Comparison of ENCODE assay signal across 8 mouse cellular contexts in genomic region chr2:26446671-26447070, GRCm38 (mm10). TPM values are rescaled to one million over a fixed set of nuclear protein-coding genes. Genes with fewer than 3 reads are reported as not detected.
A peak's percentile ranks its signal among the peaks of the same experiment; 100 is the strongest.
DNase-seq lines count a peak whose midpoint lies in the region; ATAC-seq and TF ChIP-seq lines count a peak whose summit lies in the region.

No protein-coding gene starts in this region.

- TF ChIP-seq CTCF in lung, postnatal 0 days (IDR thresholded peaks at IDR 0.05), result no peak

- H3K4me2 ChIP-seq in lung, postnatal 0 days (replicated peaks; ENCODE audit: low read depth, low read length), result peak overlapping the region; percentile 75
- H3K4me2 ChIP-seq in limb, embryonic 13.5 days (replicated peaks), result peak overlapping the region; percentile 96
- peak overlapping the region; percentile 67 for H3K4me2 ChIP-seq in stomach, embryonic 15.5 days

- TF ChIP-seq EP300 in lung, postnatal 0 days (IDR thresholded peaks at IDR 0.05), result no peak

- WGBS in lung, postnatal 0 days, result 53% methylated on average over 4 of the region's 4 CpGs
- WGBS in limb, embryonic 13.5 days, result 70% methylated on average over 4 of the region's 4 CpGs
- 73% methylated on average over 4 of the region's 4 CpGs for WGBS in stomach, embryonic 15.5 days

- H3K4me1 ChIP-seq in lung, postnatal 0 days (ENCODE audit: insufficient read depth, low read depth, low read length), result peaks cover 13% of the 10 kb centered on the region
- H3K4me1 ChIP-seq in limb, embryonic 13.5 days, result peaks cover 32% of the 10 kb centered on the region
- H3K4me1 ChIP-seq in stomach, embryonic 15.5 days, result peaks cover 21% of the 10 kb centered on the region

- peak overlapping the region; percentile 55; the same call in 1 of the 2 replicates for H3K4me3 ChIP-seq in lung, postnatal 0 days (ENCODE audit: low read depth, low read length)
- H3K4me3 ChIP-seq in limb, embryonic 13.5 days, result peak overlapping the region; percentile 92
- peak overlapping the region; percentile 86 for H3K4me3 ChIP-seq in stomach, embryonic 15.5 days (replicated peaks)

- no peaks in the 10 kb centered on the region for H3K27me3 ChIP-seq in lung, postnatal 0 days (replicated peaks; ENCODE audit: insufficient read depth, low read length)
- no peaks in the 10 kb centered on the region for H3K27me3 ChIP-seq in limb, embryonic 13.5 days
- H3K27me3 ChIP-seq in stomach, embryonic 15.5 days (replicated peaks), result no peaks in the 10 kb centered on the region

- peaks cover 2% of the 10 kb centered on the region; the same call in 1 of the 2 replicates for H3K36me3 ChIP-seq in lung, postnatal 0 days (ENCODE audit: insufficient read depth, low read length)
- H3K36me3 ChIP-seq in limb, embryonic 13.5 days, result peaks cover 2% of the 10 kb centered on the region
- no peaks in the 10 kb centered on the region for H3K36me3 ChIP-seq in stomach, embryonic 15.5 days

- H3K9ac ChIP-seq in lung, postnatal 0 days (replicated peaks; ENCODE audit: low read depth), result 0 out of 2 replicates have a peak overlapping the region, but pooled peaks have one; percentile 27
- peak overlapping the region; percentile 80 for H3K9ac ChIP-seq in limb, embryonic 13.5 days
- H3K9ac ChIP-seq in stomach, embryonic 15.5 days, result peak overlapping the region; percentile 27; the same call in 1 of the 2 replicates

- H3K27ac ChIP-seq in lung, postnatal 0 days (ENCODE audit: low read length), result peak overlapping the region; percentile 90
- no peak overlapping the region for H3K27ac ChIP-seq in limb, embryonic 13.5 days
- H3K27ac ChIP-seq in stomach, embryonic 15.5 days, result peak overlapping the region; percentile 94; the same call in 1 of the 2 replicates

- ATAC-seq in lung, postnatal 0 days, result no peak
- no peak for ATAC-seq in limb, embryonic 13.5 days (ENCODE audit: low FRiP score, low read depth)
- no peak for ATAC-seq in stomach, embryonic 15.5 days (ENCODE audit: insufficient read depth, low FRiP score, low read depth)

- no peaks in the 10 kb centered on the region for H3K9me3 ChIP-seq in lung, postnatal 0 days (ENCODE audit: low read length)
- H3K9me3 ChIP-seq in limb, embryonic 13.5 days, result no peaks in the 10 kb centered on the region
- H3K9me3 ChIP-seq in stomach, embryonic 15.5 days, result no peaks in the 10 kb centered on the region

- DNase-seq in cerebellum, adult 11-12 months, result peak; percentile 55
- DNase-seq in cerebellum, postnatal 14 days, result no peak
- no peak for DNase-seq in lung, postnatal 0 days (ENCODE audit: low spot score)
- DNase-seq in lung, postnatal 25 days (ENCODE audit: low spot score), result no peak
- no peak for DNase-seq in embryo, embryonic 9.5 days (ENCODE audit: extremely low spot score)
- DNase-seq in gastrocnemius, adult 8-10 months (ENCODE audit: low spot score in 2 of 2), result no peak

RNA-seq across cellular contexts. Expression of gene Sec16a, which starts 1.7 kb away (rescaled TPM):
- 10.2 and 13.1 TPM in 2 replicates for polyA plus RNA-seq in lung, postnatal 0 days (2015; fragmentation: Nextera tagmentation; extraction: Ambion mirVana)
- polyA plus RNA-seq in limb, embryonic 13.5 days (2015; fragmentation: Nextera tagmentation; extraction: Ambion mirVana), result 24.9 and 28.1 TPM in 2 replicates
- 22.3 and 24.0 TPM in 2 replicates for polyA plus RNA-seq in stomach, embryonic 15.5 days (2015; fragmentation: Nextera tagmentation; extraction: Ambion mirVana)
- 10 to 100 TPM; 22.2 to 26.6 (median 24.3) TPM for total RNA-seq in gastrocnemius, adult 8-10 months (2022)

RNA-seq across cellular contexts. Expression of gene Inpp5e, which starts 37.7 kb away (rescaled TPM):
- polyA plus RNA-seq in lung, postnatal 0 days (2015; fragmentation: Nextera tagmentation; extraction: Ambion mirVana), result 11.0 and 11.2 TPM in 2 replicates
- polyA plus RNA-seq in limb, embryonic 13.5 days (2015; fragmentation: Nextera tagmentation; extraction: Ambion mirVana), result 25.7 and 26.7 TPM in 2 replicates
- polyA plus RNA-seq in stomach, embryonic 15.5 days (2015; fragmentation: Nextera tagmentation; extraction: Ambion mirVana), result 17.2 and 17.4 TPM in 2 replicates
- 1 to 10 TPM; 9.0 to 9.6 (median 9.2) TPM for total RNA-seq in gastrocnemius, adult 8-10 months (2022)

RNA-seq across cellular contexts. Expression of gene Pmpca, which starts 57.5 kb away (rescaled TPM):
- polyA plus RNA-seq in lung, postnatal 0 days (2015; fragmentation: Nextera tagmentation; extraction: Ambion mirVana), result 39.0 and 42.0 TPM in 2 replicates
- polyA plus RNA-seq in limb, embryonic 13.5 days (2015; fragmentation: Nextera tagmentation; extraction: Ambion mirVana), result 97.3 and 101 TPM in 2 replicates
- polyA plus RNA-seq in stomach, embryonic 15.5 days (2015; fragmentation: Nextera tagmentation; extraction: Ambion mirVana), result 86.8 and 97.9 TPM in 2 replicates
- total RNA-seq in gastrocnemius, adult 8-10 months (2022), result 100 to 1,000 TPM; 132 to 147 (median 133) TPM

RNA-seq across cellular contexts. Expression of gene Entr1, which starts 57.6 kb away (rescaled TPM):
- 75.3 and 85.5 TPM in 2 replicates for polyA plus RNA-seq in lung, postnatal 0 days (2015; fragmentation: Nextera tagmentation; extraction: Ambion mirVana)
- polyA plus RNA-seq in limb, embryonic 13.5 days (2015; fragmentation: Nextera tagmentation; extraction: Ambion mirVana), result 141 and 146 TPM in 2 replicates
- 103 TPM in 2 replicates for polyA plus RNA-seq in stomach, embryonic 15.5 days (2015; fragmentation: Nextera tagmentation; extraction: Ambion mirVana)
- 10 to 100 TPM; 17.8 to 28.0 (median 24.8) TPM for total RNA-seq in gastrocnemius, adult 8-10 months (2022)

Comparison
In these comparisons a context has a peak if more than half of its experiments do, and no peak if none do; other contexts are left out.
1. H3K9ac ChIP-seq: peak in every context shown above with its lines; median percentile 80 in limb, embryonic 13.5 days; 27 in lung, postnatal 0 days; 27 in stomach, embryonic 15.5 days.